Mouse (Mus musculus) heart, embryonic 16.5 days (tissue): ENCODE data around the gene Sorcs2. TPM values are rescaled to one million over a fixed set of nuclear protein-coding genes. Genes with fewer than 3 reads are reported as not detected.

Source experiments
- ATAC-seq: fragments of 200-750 bp; cut with Nextera tagmentation; replicated peaks from 2 replicates; pipeline ENCODE4 v1.8.0; 2017; ENCODE audit warnings: moderate number of reproducible peaks; ENCODE audit not compliant: insufficient read depth, low FRiP score; ENCODE audit errors: extremely low read depth
- H3K27ac ChIP-seq: fragments of 300-500 bp; sonication (generic); 2 replicates; pipeline ENCODE4 v1.5.1; 2014; ENCODE audit warnings: mild to moderate bottlenecking, low read length, control low read depth, moderate library complexity
- H3K27me3 ChIP-seq: fragments of 300-500 bp; sonication (generic); 2 replicates; pipeline ENCODE4 v1.6.1; 2014; ENCODE audit warnings: low read length, mixed read lengths; ENCODE audit not compliant: control insufficient read depth, insufficient read depth
- H3K36me3 ChIP-seq: fragments of 300-500 bp; sonication (generic); 2 replicates; pipeline ENCODE4 v1.6.1; 2014; ENCODE audit not compliant: control insufficient read depth, insufficient read depth
- H3K4me1 ChIP-seq: fragments of 300-500 bp; sonication (generic); 2 replicates; pipeline ENCODE4 v1.6.1; 2014; ENCODE audit warnings: low read length, mixed read lengths; ENCODE audit not compliant: control insufficient read depth, insufficient read depth
- H3K4me2 ChIP-seq: fragments of 300-500 bp; sonication (generic); 2 replicates; pipeline ENCODE4 v1.6.1; 2014; ENCODE audit warnings: low read depth, mild to moderate bottlenecking, control low read depth, low read length
- H3K4me3 ChIP-seq: fragments of 300-500 bp; sonication (generic); 2 replicates; pipeline ENCODE4 v1.5.1; 2014; ENCODE audit warnings: mild to moderate bottlenecking, control low read depth, low read length
- H3K9ac ChIP-seq: fragments of 300-500 bp; sonication (generic); 2 replicates; pipeline ENCODE4 v1.6.1; 2014; ENCODE audit warnings: low read length, control low read depth
- H3K9me3 ChIP-seq: fragments of 300-500 bp; sonication (generic); replicated peaks from 2 replicates; pipeline ENCODE4 v1.6.1; 2016; ENCODE audit warnings: low read length; ENCODE audit not compliant: control insufficient read depth
- WGBS: fragments of 180-500 bp; shearing (Covaris S2); extraction: QIAGEN DNeasy Blood & Tissue Kit; methylation state at CpG from one replicate; pipeline ENCODE4 v1.1.7; 2014; 5-methylcytosine and 5-hydroxymethylcytosine counted together
- polyA plus RNA-seq: library from polyadenylated mRNA; unstranded; fragments of >200 nt; fragmentation: Nextera tagmentation; extraction: Ambion mirVana; gene quantifications from 2 replicates; pipeline ENCODE4 v1.2.1, GENCODE M21; 2015

Sorcs2 gene
- polyA plus RNA-seq, 1 experiment from 2014 or later = 8.2 TPM

GRCm38 (mm10) chr5:36427831-36428230 is 29.9 kb upstream of the Sorcs2 start:
- Histone ChIP-seq H3K4me2 (no peak overlapping the region), H3K4me3 (no peak overlapping the region), H3K27ac (no peak overlapping the region), H3K9ac (no peak overlapping the region), H3K36me3 (no peaks in the 10 kb centered on the region), H3K27me3 (peaks cover 7% of the 10 kb centered on the region), H3K4me1 (peaks cover 2% of the 10 kb centered on the region; the same call in 1 of the 2 replicates), H3K9me3 (no peaks in the 10 kb centered on the region)
- 44% methylated on average over 11 of the region's 11 CpGs for WGBS
- no peak for ATAC-seq

DNA sequence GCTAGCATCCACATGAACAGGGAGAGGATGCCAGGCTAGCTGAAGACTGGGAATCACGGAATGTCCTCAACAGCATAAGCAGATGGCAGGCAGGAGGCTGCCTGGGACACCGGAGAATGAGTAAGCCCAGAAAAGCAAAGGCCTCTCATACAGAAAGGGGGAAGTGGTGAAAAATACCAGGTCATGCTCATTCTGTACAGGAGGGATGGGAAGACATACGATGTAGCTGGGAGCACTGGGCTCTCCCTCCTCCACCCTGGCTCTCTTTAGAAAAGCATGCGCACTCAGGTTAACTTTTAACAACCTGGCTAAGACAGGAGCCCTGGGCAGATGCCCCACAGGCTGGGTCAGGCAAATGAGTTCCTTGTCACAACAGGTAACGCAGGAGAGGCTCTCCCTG is 28.5 kb upstream of the Sorcs2 start:
- no peak for ATAC-seq
- H3K4me2 ChIP-seq = no peak overlapping the region

DNA sequence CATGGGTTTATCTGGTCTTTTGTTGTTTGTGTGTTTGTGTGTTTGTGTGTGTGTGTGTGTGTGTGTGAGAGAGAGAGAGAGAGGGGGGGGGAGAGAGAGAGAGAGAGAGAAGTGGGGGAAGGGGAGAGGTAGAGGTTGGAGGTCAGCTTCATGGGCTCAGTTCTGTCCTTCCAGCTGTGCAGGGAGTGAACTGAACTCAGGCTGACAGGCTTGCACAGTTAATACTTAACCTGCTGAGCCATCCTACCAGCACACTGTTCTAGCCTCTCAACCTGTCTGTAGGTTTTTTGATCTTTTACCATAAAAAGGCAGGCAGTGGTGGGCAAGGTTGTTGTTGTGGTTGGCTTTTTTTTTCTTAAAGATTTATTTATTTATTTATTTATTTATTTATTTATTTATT is 26.7 kb upstream of the Sorcs2 start:
- no peak overlapping the region for H3K4me2 ChIP-seq
- no peak overlapping the region for H3K9ac ChIP-seq
- ATAC-seq = no peak

More for the DNA sequence above, 28.5 kb upstream of the Sorcs2 start:
- Histone ChIP-seq H3K27ac (no peak overlapping the region), H3K4me1 (peaks cover 2% of the 10 kb centered on the region; the same call in 1 of the 2 replicates), H3K9me3 (no peaks in the 10 kb centered on the region), H3K4me3 (no peak overlapping the region), H3K9ac (no peak overlapping the region), H3K36me3 (no peaks in the 10 kb centered on the region), H3K27me3 (peaks cover 8% of the 10 kb centered on the region)
- 84% methylated on average over 5 of the region's 5 CpGs for WGBS

GRCm38 (mm10) chr5:36422689-36423088 is 24.8 kb upstream of the Sorcs2 start:
- H3K4me3 ChIP-seq = no peak overlapping the region
- no peaks in the 10 kb centered on the region for H3K9me3 ChIP-seq
- H3K27ac ChIP-seq = no peak overlapping the region
- H3K4me1 ChIP-seq = no peaks in the 10 kb centered on the region
- ATAC-seq = no peak
- H3K4me2 ChIP-seq = no peak overlapping the region
- H3K36me3 ChIP-seq = no peaks in the 10 kb centered on the region
- peaks cover 8% of the 10 kb centered on the region for H3K27me3 ChIP-seq
- H3K9ac ChIP-seq = no peak overlapping the region

More for the DNA sequence above, 26.7 kb upstream of the Sorcs2 start:
- Histone ChIP-seq H3K27me3 (peaks cover 8% of the 10 kb centered on the region), H3K4me1 (peaks cover 2% of the 10 kb centered on the region; the same call in 1 of the 2 replicates), H3K36me3 (no peaks in the 10 kb centered on the region), H3K4me3 (no peak overlapping the region), H3K9me3 (no peaks in the 10 kb centered on the region), H3K27ac (no peak overlapping the region)

- H3K4me2 ChIP-seq = no peak overlapping the region
- H3K27me3 ChIP-seq = peaks cover 4% of the 10 kb centered on the region; the same call in 1 of the 2 replicates
- 69% methylated on average over 3 of the region's 3 CpGs for WGBS
- no peaks in the 10 kb centered on the region for H3K9me3 ChIP-seq
- H3K4me1 ChIP-seq = peaks cover 3% of the 10 kb centered on the region
- no peaks in the 10 kb centered on the region for H3K36me3 ChIP-seq
- no peak overlapping the region for H3K4me3 ChIP-seq
- H3K9ac ChIP-seq = no peak overlapping the region
- H3K27ac ChIP-seq = no peak overlapping the region
- ATAC-seq = no peak
These were observed 21.9 kb upstream of the Sorcs2 start for GRCm38 (mm10) chr5:36419861-36420260.

DNA sequence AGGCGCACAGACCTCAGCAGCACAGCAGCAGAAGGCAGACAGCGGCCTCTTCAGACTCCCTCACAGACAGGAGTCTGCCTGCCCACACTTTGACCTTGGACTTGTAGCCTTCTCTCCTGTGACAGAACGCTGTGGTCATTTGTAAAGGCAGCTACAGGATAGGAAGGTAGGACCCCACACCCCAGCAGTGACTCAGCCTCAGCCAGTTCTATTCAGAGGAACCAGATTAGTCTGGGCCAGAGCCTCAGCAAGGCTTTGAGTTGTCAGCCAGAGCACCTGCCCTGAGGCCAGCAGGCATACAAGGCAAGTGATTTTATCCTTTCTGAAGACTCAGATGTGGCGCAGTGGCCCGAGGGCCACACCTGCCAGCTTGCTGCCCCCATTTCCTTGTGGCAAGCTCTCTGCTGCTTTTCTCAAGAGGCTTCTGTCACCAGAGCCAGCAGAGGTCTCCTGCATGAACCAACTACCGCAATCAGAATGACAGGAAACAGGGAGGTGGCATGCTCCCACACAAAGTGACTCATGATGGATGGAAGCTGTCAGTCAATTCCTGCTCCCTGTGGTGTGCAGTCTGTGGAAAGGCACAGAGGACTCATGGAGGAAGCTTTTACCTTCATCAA is 16.9 kb upstream of the Sorcs2 start:
- Histone ChIP-seq H3K9ac (no peak overlapping the region), H3K36me3 (no peaks in the 10 kb centered on the region), H3K27ac (no peak overlapping the region), H3K9me3 (0 out of 2 replicates have a peak, but pooled peaks cover 2% of the 10 kb centered on the region), H3K4me3 (no peak overlapping the region), H3K4me1 (peaks cover 7% of the 10 kb centered on the region), H3K4me2 (no peak overlapping the region), H3K27me3 (no peaks in the 10 kb centered on the region)
- ATAC-seq = no peak; the same call in 1 of the 2 replicates
- WGBS = 34% methylated on average over 6 of the region's 6 CpGs

GRCm38 (mm10) chr5:36398463-36399364 is 775 bp upstream of the Sorcs2 start:
- peak overlapping the region; percentile 15; the same call in 1 of the 2 replicates for H3K4me2 ChIP-seq
- H3K4me3 ChIP-seq = no peak overlapping the region
- ATAC-seq = peak; percentile 11; the same call in 1 of the 2 replicates
- 12% methylated on average over 18 of the region's 18 CpGs for WGBS
- no peak overlapping the region for H3K27ac ChIP-seq
- no peaks in the 10 kb centered on the region for H3K36me3 ChIP-seq
- H3K27me3 ChIP-seq = peaks cover 7% of the 10 kb centered on the region; the same call in 1 of the 2 replicates
- peaks cover 15% of the 10 kb centered on the region for H3K4me1 ChIP-seq
- no peaks in the 10 kb centered on the region for H3K9me3 ChIP-seq
- no peak overlapping the region for H3K9ac ChIP-seq

DNA sequence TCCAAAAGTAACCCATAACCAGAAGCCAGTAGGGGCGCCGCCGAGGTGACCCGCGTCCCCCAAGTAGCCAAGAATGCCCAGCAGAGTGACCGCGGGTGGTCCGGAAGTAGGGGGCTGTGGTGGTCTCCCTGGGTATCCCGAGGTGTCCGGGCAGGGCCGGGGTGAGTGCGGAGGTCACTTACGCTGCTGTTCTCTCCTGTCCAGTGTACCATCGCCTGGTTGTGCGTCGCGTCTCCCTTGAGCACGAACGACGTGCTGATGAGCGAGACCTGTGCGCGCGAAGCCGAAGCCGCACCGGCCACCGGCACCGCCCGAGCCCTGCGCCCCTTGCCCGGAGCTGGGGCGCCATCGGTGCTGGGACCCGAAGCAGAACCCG is 567 bp downstream of the Sorcs2 start:
- Histone ChIP-seq H3K27ac (peak overlapping the region; percentile 24; the same call in 1 of the 2 replicates), H3K4me3 (peak overlapping the region; percentile 60), H3K36me3 (no peaks in the 10 kb centered on the region), H3K27me3 (peaks cover 7% of the 10 kb centered on the region; the same call in 1 of the 2 replicates), H3K9ac (peak overlapping the region; percentile 74), H3K4me2 (peak overlapping the region; percentile 97), H3K9me3 (no peaks in the 10 kb centered on the region), H3K4me1 (peaks cover 15% of the 10 kb centered on the region)
- peak; percentile 6; the same call in 1 of the 2 replicates for ATAC-seq
- under 1% methylated on average over 36 of the region's 36 CpGs for WGBS
